Mouse (Mus musculus): Measurements from ENCODE around the gene Olfr283. TPM values are rescaled to one million over a fixed set of nuclear protein-coding genes. Genes with fewer than 3 reads are reported as not detected.

Olfr283 gene
- polyA plus RNA-seq, 1 experiment, result not detected

GRCm38 (mm10) chr15:98415996-98416395, 35.2 kb upstream of the Olfr283 start:
- no peak for TF ChIP-seq EP300 (IDR thresholded peaks at IDR 0.05; ENCODE audit: insufficient read depth, low read depth, low read length)
- no peak for TF ChIP-seq POLR2A (IDR thresholded peaks at IDR 0.05; ENCODE audit: insufficient read depth, low read length)
- no peak for TF ChIP-seq CTCF (IDR thresholded peaks at IDR 0.05; ENCODE audit: low read depth, low read length)
- Histone ChIP-seq H3K27me3 (ENCODE audit: control insufficient read depth, insufficient read depth, low read length, poor library complexity, severe bottlenecking) (no peaks in the 10 kb centered on the region), H3K4me3 (ENCODE audit: low read depth, low read length) (no peak overlapping the region), H3K4me1 (ENCODE audit: control insufficient read depth, insufficient read depth, low read length) (no peaks in the 10 kb centered on the region), H3K9me3 (replicated peaks; ENCODE audit: control insufficient read depth, insufficient read depth, low read length, poor library complexity, severe bottlenecking) (no peaks in the 10 kb centered on the region), H3K27ac (ENCODE audit: insufficient read depth, low read length) (no peak overlapping the region), H3K36me3 (ENCODE audit: control insufficient read depth, insufficient read depth, low read length, poor library complexity, severe bottlenecking) (no peaks in the 10 kb centered on the region), H3K9ac (ENCODE audit: low read depth, poor library complexity, severe bottlenecking) (no peak overlapping the region)

- no peaks in the 10 kb centered on the region for H3K27me3 ChIP-seq (ENCODE audit: control insufficient read depth, insufficient read depth, low read length, poor library complexity, severe bottlenecking)
- no peak overlapping the region for H3K4me3 ChIP-seq (ENCODE audit: low read depth, low read length)
- TF ChIP-seq POLR2A (IDR thresholded peaks at IDR 0.05; ENCODE audit: insufficient read depth, low read length) (no peak), EP300 (IDR thresholded peaks at IDR 0.05; ENCODE audit: insufficient read depth, low read depth, low read length) (no peak), CTCF (IDR thresholded peaks at IDR 0.05; ENCODE audit: low read depth, low read length) (no peak)
- no peaks in the 10 kb centered on the region for H3K4me1 ChIP-seq (ENCODE audit: control insufficient read depth, insufficient read depth, low read length)
- no peak overlapping the region for H3K9ac ChIP-seq (ENCODE audit: low read depth, poor library complexity, severe bottlenecking)
- no peaks in the 10 kb centered on the region for H3K36me3 ChIP-seq (ENCODE audit: control insufficient read depth, insufficient read depth, low read length, poor library complexity, severe bottlenecking)
- no peak overlapping the region for H3K27ac ChIP-seq (ENCODE audit: insufficient read depth, low read length)
- H3K9me3 ChIP-seq (replicated peaks; ENCODE audit: control insufficient read depth, insufficient read depth, low read length, poor library complexity, severe bottlenecking), result no peaks in the 10 kb centered on the region
Measured at GRCm38 (mm10) chr15:98410249-98410648, 29.5 kb upstream of the Olfr283 start.

- H3K9ac ChIP-seq (ENCODE audit: low read depth, poor library complexity, severe bottlenecking), result no peak overlapping the region
- TF ChIP-seq CTCF (IDR thresholded peaks at IDR 0.05; ENCODE audit: low read depth, low read length), result no peak
- TF ChIP-seq EP300 (IDR thresholded peaks at IDR 0.05; ENCODE audit: insufficient read depth, low read depth, low read length), result no peak
- TF ChIP-seq POLR2A (IDR thresholded peaks at IDR 0.05; ENCODE audit: insufficient read depth, low read length), result no peak
- H3K4me1 ChIP-seq (ENCODE audit: control insufficient read depth, insufficient read depth, low read length), result no peaks in the 10 kb centered on the region
- no peaks in the 10 kb centered on the region for H3K9me3 ChIP-seq (replicated peaks; ENCODE audit: control insufficient read depth, insufficient read depth, low read length, poor library complexity, severe bottlenecking)
- no peaks in the 10 kb centered on the region for H3K27me3 ChIP-seq (ENCODE audit: control insufficient read depth, insufficient read depth, low read length, poor library complexity, severe bottlenecking)
- H3K4me3 ChIP-seq (ENCODE audit: low read depth, low read length), result no peak overlapping the region
- no peaks in the 10 kb centered on the region for H3K36me3 ChIP-seq (ENCODE audit: control insufficient read depth, insufficient read depth, low read length, poor library complexity, severe bottlenecking)
- H3K27ac ChIP-seq (ENCODE audit: insufficient read depth, low read length), result no peak overlapping the region
Measured at GRCm38 (mm10) chr15:98409635-98410034, 28.9 kb upstream of the Olfr283 start.

GRCm38 (mm10) chr15:98408406-98409060, 27.8 kb upstream of the Olfr283 start:
- Histone ChIP-seq H3K9me3 (replicated peaks; ENCODE audit: control insufficient read depth, insufficient read depth, low read length, poor library complexity, severe bottlenecking) (no peaks in the 10 kb centered on the region), H3K27ac (ENCODE audit: insufficient read depth, low read length) (no peak overlapping the region), H3K27me3 (ENCODE audit: control insufficient read depth, insufficient read depth, low read length, poor library complexity, severe bottlenecking) (no peaks in the 10 kb centered on the region), H3K9ac (ENCODE audit: low read depth, poor library complexity, severe bottlenecking) (no peak overlapping the region), H3K4me3 (ENCODE audit: low read depth, low read length) (no peak overlapping the region), H3K4me1 (ENCODE audit: control insufficient read depth, insufficient read depth, low read length) (no peaks in the 10 kb centered on the region), H3K36me3 (ENCODE audit: control insufficient read depth, insufficient read depth, low read length, poor library complexity, severe bottlenecking) (no peaks in the 10 kb centered on the region)
- no peak for TF ChIP-seq EP300 (IDR thresholded peaks at IDR 0.05; ENCODE audit: insufficient read depth, low read depth, low read length)
- TF ChIP-seq CTCF (IDR thresholded peaks at IDR 0.05; ENCODE audit: low read depth, low read length), result peak; percentile 51

GRCm38 (mm10) chr15:98402356-98402755, 21.6 kb upstream of the Olfr283 start:
- Histone ChIP-seq H3K9ac (ENCODE audit: low read depth, poor library complexity, severe bottlenecking) (no peak overlapping the region), H3K27me3 (ENCODE audit: control insufficient read depth, insufficient read depth, low read length, poor library complexity, severe bottlenecking) (no peaks in the 10 kb centered on the region; the same call in 1 of the 2 replicates)
- TF ChIP-seq EP300 (IDR thresholded peaks at IDR 0.05; ENCODE audit: insufficient read depth, low read depth, low read length) (no peak), CTCF (IDR thresholded peaks at IDR 0.05; ENCODE audit: low read depth, low read length) (no peak), POLR2A (IDR thresholded peaks at IDR 0.05; ENCODE audit: insufficient read depth, low read length) (no peak)

GRCm38 (mm10) chr15:98397136-98397535, 16.4 kb upstream of the Olfr283 start:
- Histone ChIP-seq H3K27ac (ENCODE audit: insufficient read depth, low read length) (no peak overlapping the region), H3K9me3 (replicated peaks; ENCODE audit: control insufficient read depth, insufficient read depth, low read length, poor library complexity, severe bottlenecking) (0 out of 2 replicates have a peak, but pooled peaks cover 3% of the 10 kb centered on the region), H3K36me3 (ENCODE audit: control insufficient read depth, insufficient read depth, low read length, poor library complexity, severe bottlenecking) (no peaks in the 10 kb centered on the region), H3K27me3 (ENCODE audit: control insufficient read depth, insufficient read depth, low read length, poor library complexity, severe bottlenecking) (no peaks in the 10 kb centered on the region; the same call in 1 of the 2 replicates), H3K9ac (ENCODE audit: low read depth, poor library complexity, severe bottlenecking) (no peak overlapping the region), H3K4me3 (ENCODE audit: low read depth, low read length) (no peak overlapping the region), H3K4me1 (ENCODE audit: control insufficient read depth, insufficient read depth, low read length) (no peaks in the 10 kb centered on the region)
- TF ChIP-seq CTCF (IDR thresholded peaks at IDR 0.05; ENCODE audit: low read depth, low read length) (no peak), POLR2A (IDR thresholded peaks at IDR 0.05; ENCODE audit: insufficient read depth, low read length) (no peak), EP300 (IDR thresholded peaks at IDR 0.05; ENCODE audit: insufficient read depth, low read depth, low read length) (no peak)

More at GRCm38 (mm10) chr15:98402356-98402755, 21.6 kb upstream of the Olfr283 start:
- H3K27ac ChIP-seq (ENCODE audit: insufficient read depth, low read length), result no peak overlapping the region
- H3K4me3 ChIP-seq (ENCODE audit: low read depth, low read length), result no peak overlapping the region
- H3K4me1 ChIP-seq (ENCODE audit: control insufficient read depth, insufficient read depth, low read length), result no peaks in the 10 kb centered on the region
- H3K9me3 ChIP-seq (replicated peaks; ENCODE audit: control insufficient read depth, insufficient read depth, low read length, poor library complexity, severe bottlenecking), result no peaks in the 10 kb centered on the region
- H3K36me3 ChIP-seq (ENCODE audit: control insufficient read depth, insufficient read depth, low read length, poor library complexity, severe bottlenecking), result no peaks in the 10 kb centered on the region

Measured in ES-Bruce4 (cell line).